Mouse (Mus musculus) T-cell, adult 2 months (primary cell): ENCODE results near the gene Olfr996.
"Not testable (repeated sequence)": the region's sequence is repeated elsewhere in the genome, so short reads cannot be mapped to it uniquely, and the experiment has no call there.

Source experiments
- DNase-seq: peaks from one replicate; pipeline ENCODE4 v3.0.0; 2022; ENCODE audit warnings: low spot score

Olfr996 gene

GRCm38 (mm10) chr2:85578915-85579314, at the start of gene Olfr996:
Gene Olfr996, plus strand, starts transcription at chr2:85579215.
- DNase-seq, result no peak

GRCm38 (mm10) chr2:85532082-85532778, 46.8 kb upstream of the Olfr996 start:
- DNase-seq, result no peak

- no peak for DNase-seq
Measured at GRCm38 (mm10) chr2:85533934-85534333, 45.1 kb upstream of the Olfr996 start.

GRCm38 (mm10) chr2:85554806-85555205, 24.2 kb upstream of the Olfr996 start:
- no peak for DNase-seq

- no peak for DNase-seq
Measured at GRCm38 (mm10) chr2:85560226-85560625, 18.8 kb upstream of the Olfr996 start.

DNA sequence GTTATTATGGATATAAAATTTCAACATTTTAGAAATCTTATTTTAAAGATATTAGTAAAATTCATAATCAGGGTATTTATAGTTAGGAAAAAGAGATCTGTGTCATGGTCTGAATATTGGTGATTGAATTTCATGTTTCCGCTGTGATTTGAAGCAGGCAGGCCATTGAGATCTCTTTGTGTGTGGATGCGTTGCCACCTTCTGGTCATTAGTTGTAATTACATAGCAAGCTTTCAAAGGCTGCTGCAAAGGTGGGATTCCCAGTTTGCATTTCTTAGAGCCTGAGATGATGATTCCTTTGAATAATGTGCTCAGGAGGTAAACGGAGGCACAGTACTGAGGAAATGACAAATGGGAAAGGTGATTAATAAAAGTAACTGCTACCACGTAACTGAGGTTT, 17.8 kb upstream of the Olfr996 start:
- DNase-seq, result no peak

- DNase-seq, result not testable (repeated sequence)
Measured at GRCm38 (mm10) chr2:85588648-85589047, 9.6 kb downstream of the Olfr996 start, which contains the start of gene Olfr998. Gene Olfr998, plus strand, starts transcription at chr2:85588948.

GRCm38 (mm10) chr2:85611803-85612202, 32.8 kb downstream of the Olfr996 start, which contains the start of gene Olfr1000:
Gene Olfr1000, minus strand, starts transcription at chr2:85611903.
- no peak for DNase-seq
